Mouse (Mus musculus) lung, postnatal 25 days (tissue): Measurements from ENCODE around the gene Ptprn2.

ENCODE experiments used
- DNase-seq: peaks from one replicate; pipeline ENCODE4 v3.0.0; 2022; ENCODE audit warnings: low spot score

Ptprn2 gene

DNA sequence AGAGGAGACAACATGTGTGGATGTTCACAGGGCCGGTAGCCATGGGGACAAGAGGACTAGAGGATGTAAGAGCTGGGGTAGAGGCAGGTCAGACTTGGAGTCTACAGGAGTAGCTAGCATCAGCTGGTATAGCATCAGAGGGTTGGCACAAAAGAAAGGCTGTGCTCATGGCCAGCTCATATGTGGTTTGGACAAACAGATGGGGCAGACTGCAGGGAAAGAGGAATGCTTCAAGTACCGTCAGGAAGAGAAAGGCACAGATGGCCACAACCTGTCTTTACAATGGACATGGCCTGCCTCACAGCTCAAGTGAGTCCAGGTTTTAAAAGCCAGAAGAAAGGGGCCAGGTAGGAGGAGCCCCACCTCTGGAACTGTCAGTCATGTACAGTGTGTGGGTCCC, 776.5 kb downstream of the Ptprn2 start:
- no peak for DNase-seq

DNA sequence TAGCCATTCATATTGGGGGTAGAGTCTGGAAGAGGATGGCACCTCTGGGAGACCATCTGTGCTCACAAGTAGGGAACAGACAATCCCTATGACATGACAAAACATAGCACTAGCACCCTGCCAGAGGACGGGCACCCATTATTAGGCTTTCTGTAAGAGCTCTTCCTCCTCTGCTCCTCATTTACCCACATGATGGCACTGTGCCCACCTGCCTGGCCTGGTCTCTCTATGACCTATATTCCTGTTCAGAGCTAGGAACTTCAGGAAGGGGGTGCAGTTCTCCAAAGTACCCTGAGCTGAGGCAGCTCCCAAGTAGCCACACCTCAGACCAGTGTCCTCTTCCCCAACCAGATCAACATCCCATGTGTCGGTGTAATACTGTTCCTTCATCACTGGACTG, 777.6 kb downstream of the Ptprn2 start:
- no peak for DNase-seq

GRCm38 (mm10) chr12:117265211-117265610, 779.7 kb downstream of the Ptprn2 start:
- no peak for DNase-seq

- DNase-seq = no peak
Measured at GRCm38 (mm10) chr12:117268543-117269172, 783.1 kb downstream of the Ptprn2 start.

DNA sequence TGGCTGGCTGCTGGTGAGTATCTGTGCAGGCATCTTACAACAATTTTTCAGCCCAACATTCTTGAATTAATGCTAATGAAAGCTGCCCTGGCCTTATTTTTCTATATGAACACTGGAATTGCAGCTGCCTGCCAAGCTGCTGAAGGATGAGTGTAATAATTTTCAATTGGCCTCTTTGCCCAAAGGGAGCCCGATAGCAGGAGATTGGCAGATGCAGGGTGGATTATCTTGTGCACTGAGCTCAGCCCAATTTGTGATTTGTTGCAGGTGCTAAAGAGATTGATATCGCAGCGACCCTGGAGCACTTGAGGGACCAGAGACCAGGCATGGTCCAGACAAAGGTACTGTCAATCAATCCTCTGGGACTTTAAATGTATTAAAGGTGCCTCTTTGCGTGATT, 783.8 kb downstream of the Ptprn2 start:
- no peak for DNase-seq

DNA sequence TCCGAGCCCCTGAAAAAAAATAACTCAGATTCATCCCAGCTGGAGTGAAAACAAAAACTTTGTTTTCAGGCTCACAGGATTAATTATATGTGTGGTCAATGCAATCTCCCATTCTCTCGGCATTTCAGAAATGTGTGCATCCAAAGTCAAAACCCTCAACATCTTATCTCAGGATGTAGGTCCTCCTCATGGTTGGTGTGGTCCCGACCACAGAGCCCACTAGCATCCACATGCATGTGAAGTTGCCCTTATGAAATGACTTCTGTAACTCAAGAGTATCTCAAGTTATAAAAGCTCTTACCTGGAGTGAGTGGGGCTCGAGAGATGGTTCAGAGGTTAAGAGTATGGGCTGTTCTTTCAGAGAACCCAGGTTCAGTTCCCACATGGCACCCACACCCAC, 784.7 kb downstream of the Ptprn2 start:
- no peak for DNase-seq

DNA sequence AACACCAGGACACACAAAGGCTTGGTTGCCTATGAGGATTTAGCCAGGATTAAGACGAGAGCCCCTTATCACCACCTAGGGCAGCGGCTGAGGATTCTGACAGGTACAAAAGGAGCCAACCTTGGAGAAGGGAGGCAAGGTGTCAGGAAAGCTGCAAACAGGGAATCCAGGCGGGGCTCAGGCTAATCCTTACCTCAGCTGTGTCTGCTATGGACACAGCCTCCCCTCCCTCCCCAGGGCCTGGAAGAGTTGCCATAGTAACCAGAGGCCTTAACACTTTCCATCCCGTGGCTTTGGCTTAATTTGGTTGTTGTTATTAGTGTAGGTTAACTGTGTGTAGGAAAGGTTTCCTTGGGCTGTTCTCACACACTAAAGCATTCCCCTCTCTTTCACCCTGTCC, 787.6 kb downstream of the Ptprn2 start:
- DNase-seq = no peak

DNA sequence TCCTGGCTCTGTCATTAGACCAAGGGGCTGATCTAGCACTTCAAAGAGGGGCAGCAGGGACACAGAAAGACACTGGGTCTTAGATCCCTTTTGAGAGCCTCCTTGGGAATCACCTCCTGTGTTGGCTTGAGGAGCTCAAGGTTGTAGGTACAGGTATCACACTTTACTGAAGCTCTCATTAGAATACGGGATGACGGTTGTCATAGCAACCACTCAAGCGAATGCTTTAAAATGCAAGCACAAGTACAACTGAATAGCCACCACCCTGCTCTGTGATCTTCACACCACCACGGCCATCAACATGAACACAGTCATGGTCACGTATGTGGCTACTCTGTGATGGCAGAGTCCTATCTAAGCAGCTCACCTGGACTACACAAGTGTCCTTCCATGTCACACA, 789.1 kb downstream of the Ptprn2 start:
- no peak for DNase-seq

- DNase-seq = no peak
Measured at GRCm38 (mm10) chr12:117280790-117281189, 795.3 kb downstream of the Ptprn2 start.

- DNase-seq = no peak
Measured at GRCm38 (mm10) chr12:117282659-117283058, 797.1 kb downstream of the Ptprn2 start.

- DNase-seq = peak; percentile 2
Measured at GRCm38 (mm10) chr12:117287456-117287855, 801.9 kb downstream of the Ptprn2 start.

GRCm38 (mm10) chr12:117291943-117292342, 806.4 kb downstream of the Ptprn2 start:
- DNase-seq = no peak

GRCm38 (mm10) chr12:117296792-117297191, 811.3 kb downstream of the Ptprn2 start:
- no peak for DNase-seq

DNA sequence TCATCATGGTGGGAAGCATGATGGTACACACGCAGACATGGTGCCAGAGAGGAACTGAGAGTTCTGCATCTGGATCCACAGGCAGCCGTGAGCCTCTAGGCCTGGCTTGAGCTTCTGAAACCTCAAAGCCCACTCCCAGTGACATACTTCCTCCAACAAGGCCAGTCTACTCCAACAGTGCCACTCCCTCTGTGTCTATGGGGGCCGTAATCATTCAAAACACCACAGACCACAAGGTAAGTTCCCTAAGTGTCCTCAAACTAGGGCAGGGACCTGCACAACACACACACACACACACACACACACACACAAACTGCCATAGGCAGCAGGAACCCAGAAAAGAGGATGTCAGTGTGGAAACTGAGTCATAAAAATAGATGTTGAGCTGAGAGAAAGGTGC, 813.6 kb downstream of the Ptprn2 start:
- no peak for DNase-seq

DNA sequence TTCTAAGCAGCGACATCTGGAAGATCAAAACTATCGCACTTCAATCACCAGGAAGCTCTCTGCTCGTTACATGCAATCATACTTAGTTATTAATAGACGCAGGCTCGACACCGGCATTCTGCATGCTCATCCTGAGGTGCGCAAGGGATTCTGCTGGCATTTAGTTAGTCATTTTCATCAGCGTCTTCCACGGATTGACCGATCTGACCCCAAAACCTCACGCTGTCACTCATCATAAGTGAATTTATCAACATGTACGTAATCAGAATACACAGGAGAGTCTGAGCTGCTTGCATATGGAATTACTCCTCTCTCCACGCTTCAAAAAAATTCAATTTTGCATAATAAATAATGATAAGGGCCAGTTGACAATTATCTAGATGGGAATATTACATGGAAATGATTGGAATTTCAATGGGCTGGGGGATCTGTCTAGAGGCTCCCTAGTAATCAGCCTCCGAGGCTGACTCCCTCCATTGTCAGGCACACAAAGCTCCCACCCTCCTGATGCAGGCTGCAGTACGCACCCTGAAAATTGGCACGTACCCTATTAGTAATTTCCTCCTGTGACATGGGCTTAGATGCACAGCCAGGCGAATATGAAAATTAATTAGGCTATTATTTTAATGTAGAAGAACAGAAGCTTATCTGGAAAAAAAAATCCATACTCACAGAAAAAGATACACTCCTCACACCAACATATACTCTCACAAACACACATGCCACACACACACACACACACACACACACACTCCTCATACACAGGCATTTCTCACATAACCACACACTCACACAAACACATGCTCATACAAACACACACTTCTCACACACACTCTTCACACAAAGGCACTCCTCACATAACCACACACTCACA, 819.5 kb downstream of the Ptprn2 start:
- no peak for DNase-seq

GRCm38 (mm10) chr12:117305625-117306105, 820.1 kb downstream of the Ptprn2 start:
- no peak for DNase-seq

DNA sequence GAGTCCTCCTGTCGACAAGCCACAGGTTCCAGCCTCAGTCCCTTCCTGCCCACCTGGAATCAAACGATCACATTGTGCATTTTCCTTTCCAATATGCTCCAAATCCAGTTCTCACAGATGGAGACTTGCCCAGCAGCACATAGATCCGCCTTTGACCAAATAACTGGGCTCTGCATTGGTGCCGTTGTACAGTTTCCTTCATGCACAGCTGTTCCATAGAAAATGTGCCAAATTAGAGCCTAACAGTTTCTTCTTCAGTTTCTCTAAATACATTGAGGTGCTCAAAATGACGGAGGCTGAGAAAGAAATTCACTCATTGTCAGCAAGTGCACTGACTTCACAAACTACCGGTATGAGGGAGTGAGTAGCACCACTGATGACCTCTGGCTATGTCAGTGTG, 826.6 kb downstream of the Ptprn2 start:
- no peak for DNase-seq

GRCm38 (mm10) chr12:117314987-117315386, 829.5 kb downstream of the Ptprn2 start:
- DNase-seq = no peak

- no peak for DNase-seq
Measured at GRCm38 (mm10) chr12:117315661-117316060, 830.1 kb downstream of the Ptprn2 start.

DNA sequence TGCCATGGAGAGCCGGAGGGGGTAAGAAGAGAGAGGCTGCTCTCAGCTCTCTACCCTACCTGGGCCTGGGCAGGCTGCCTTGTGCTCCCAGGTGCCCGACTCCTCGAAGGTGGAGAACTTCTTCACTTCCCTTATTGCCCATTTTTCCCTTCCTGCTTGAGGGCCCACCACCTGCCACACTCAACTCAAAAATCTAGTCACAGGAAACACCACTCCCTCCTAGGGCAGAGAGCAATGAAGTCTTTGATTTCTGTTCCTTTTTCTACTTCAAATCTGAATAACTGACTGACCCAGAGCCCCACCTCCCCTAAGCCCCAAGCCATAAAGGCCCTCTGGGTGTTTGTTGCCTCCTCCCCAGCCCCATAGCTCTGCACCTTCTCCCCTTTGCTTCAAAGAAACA, 832.7 kb downstream of the Ptprn2 start:
- peak; percentile 1 for DNase-seq

GRCm38 (mm10) chr12:117323017-117323416, 837.5 kb downstream of the Ptprn2 start:
- no peak for DNase-seq
